Mouse (Mus musculus): ENCODE measurements around the gene Ifi35.

- TF ChIP-seq CTCF (IDR thresholded peaks at IDR 0.05; ENCODE audit: low read depth, low read length) (no peak), GATA1 (IDR thresholded peaks at IDR 0.05; ENCODE audit: borderline replicate concordance, low read length) (no peak), GATA2 (IDR thresholded peaks at IDR 0.05; ENCODE audit: borderline replicate concordance, low read depth, low read length) (no peak)
Observed at GRCm38 (mm10) chr11:101448899-101449298, 692 bp downstream of the Ifi35 start.

Data from G1E (cell line).